Mouse (Mus musculus): ENCODE data around the gene Tapbp.

GRCm38 (mm10) chr17:33913905-33914304 lies 1.8 kb upstream of the Tapbp start:
- TF ChIP-seq POLR2A (IDR thresholded peaks at IDR 0.05; ENCODE audit: extremely low read depth, insufficient read depth, low read length) (no peak), CTCF (IDR thresholded peaks at IDR 0.05; ENCODE audit: extremely low read depth, insufficient read depth, low read length) (no peak)

All from cortical plate, adult 2 months (tissue).